Mouse (Mus musculus) midbrain, embryonic 11.5 days (tissue): ENCODE results near the gene Tanc1. TPM values are rescaled to one million over a fixed set of nuclear protein-coding genes. Genes with fewer than 3 reads are reported as not detected.
A peak's percentile ranks its signal among the peaks of the same experiment; 100 is the strongest.

Experiments
- ATAC-seq: fragments of 200-750 bp; cut with Nextera tagmentation; 2 replicates; pipeline ENCODE4 v1.8.0; 2017; ENCODE audit warnings: moderate TSS enrichment, moderate library complexity; ENCODE audit not compliant: low FRiP score
- DNase-seq: peaks from one replicate; pipeline ENCODE4 v3.0.0; 2015; ENCODE audit warnings: low spot score; ENCODE audit errors: missing footprints
- H3K27ac ChIP-seq: fragments of 300-500 bp; sonication (generic); 2 replicates; pipeline ENCODE4 v1.5.1; 2014; ENCODE audit warnings: low read depth, low read length
- H3K27me3 ChIP-seq: fragments of 300-500 bp; sonication (generic); 2 replicates; pipeline ENCODE4 v1.6.1; 2014; ENCODE audit warnings: mild to moderate bottlenecking, low read length, moderate library complexity, mixed read lengths; ENCODE audit not compliant: control insufficient read depth, insufficient read depth
- H3K36me3 ChIP-seq: fragments of 300-500 bp; sonication (generic); 2 replicates; pipeline ENCODE4 v1.6.1; 2014; ENCODE audit warnings: mild to moderate bottlenecking, low read length, moderate library complexity, mixed read lengths; ENCODE audit not compliant: control insufficient read depth, insufficient read depth
- H3K4me1 ChIP-seq: fragments of 300-500 bp; sonication (generic); 2 replicates; pipeline ENCODE4 v1.6.1; 2014; ENCODE audit warnings: low read length; ENCODE audit not compliant: control insufficient read depth, insufficient read depth
- H3K4me2 ChIP-seq: fragments of 300-500 bp; sonication (generic); 2 replicates; pipeline ENCODE4 v1.6.1; 2014; ENCODE audit warnings: mild to moderate bottlenecking, moderate library complexity
- H3K4me3 ChIP-seq: fragments of 300-500 bp; sonication (generic); 2 replicates; pipeline ENCODE4 v1.5.1; 2014; ENCODE audit warnings: low read depth, low read length
- H3K9ac ChIP-seq: fragments of 300-500 bp; sonication (generic); 2 replicates; pipeline ENCODE4 v1.6.1; 2014; ENCODE audit warnings: low read length
- H3K9me3 ChIP-seq: fragments of 300-500 bp; sonication (generic); 2 replicates; pipeline ENCODE4 v1.6.1; 2016; ENCODE audit warnings: low read length; ENCODE audit not compliant: control insufficient read depth
- WGBS: fragments of 180-500 bp; shearing (Covaris S2); extraction: QIAGEN DNeasy Blood & Tissue Kit; methylation state at CpG from one replicate; pipeline ENCODE4 v1.1.7; 2014; 5-methylcytosine and 5-hydroxymethylcytosine counted together
- polyA plus RNA-seq: library from polyadenylated mRNA; unstranded; fragments of >200 nt; fragmentation: Nextera tagmentation; extraction: Ambion mirVana; gene quantifications from 2 replicates; pipeline ENCODE4 v1.2.1, GENCODE M21; 2014

Gene Tanc1
- polyA plus RNA-seq, 1 experiment from 2014 or later, result 6.7 TPM

DNA sequence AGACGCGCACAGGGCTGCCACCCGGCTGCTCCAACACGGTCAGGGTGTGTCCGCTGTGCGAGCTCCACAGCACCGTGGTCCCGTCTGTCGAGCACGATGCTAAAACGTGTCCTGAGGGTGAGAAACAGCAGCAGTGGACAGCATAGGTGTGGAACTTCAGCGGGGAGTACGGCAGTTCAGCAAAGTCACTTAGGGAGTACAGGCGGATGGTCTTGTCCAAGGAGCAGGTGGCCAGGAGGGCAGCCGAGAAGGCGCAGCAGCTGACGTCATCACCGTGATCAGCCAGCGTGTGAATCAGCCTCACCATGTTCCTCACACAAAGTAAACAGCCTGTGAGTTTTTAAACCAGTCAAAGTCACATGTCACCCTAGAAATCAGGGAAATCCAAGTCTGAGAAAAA is 266.4 kb downstream of the Tanc1 start:
- no peaks in the 10 kb centered on the region for H3K9me3 ChIP-seq
- H3K4me3 ChIP-seq, result no peak overlapping the region
- no peaks in the 10 kb centered on the region for H3K27me3 ChIP-seq

DNA sequence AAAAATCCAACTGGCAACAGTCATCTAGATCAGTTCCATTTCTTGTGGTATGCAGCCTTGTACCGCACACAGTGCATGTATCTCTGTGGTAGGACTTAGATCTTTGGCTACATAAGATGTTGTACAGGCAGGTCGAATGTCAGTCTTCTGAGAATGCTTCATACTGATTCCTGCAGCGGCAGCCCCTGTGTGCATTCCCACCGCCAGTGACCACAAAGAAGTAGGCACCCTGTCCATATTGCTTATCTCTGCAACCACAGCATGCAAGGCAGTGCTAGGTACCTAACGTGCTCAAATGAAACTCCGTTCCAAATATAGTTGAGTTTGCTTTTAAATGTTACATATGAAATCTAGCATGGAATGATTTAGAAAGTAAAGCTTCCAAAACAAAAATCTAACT is 269.6 kb downstream of the Tanc1 start:
- 0 out of 2 replicates have a peak, but pooled peaks cover 3% of the 10 kb centered on the region for H3K4me1 ChIP-seq
- 83% methylated on average over 6 of the region's 6 CpGs for WGBS
- no peak for DNase-seq
- H3K27me3 ChIP-seq, result no peaks in the 10 kb centered on the region
- H3K36me3 ChIP-seq, result no peaks in the 10 kb centered on the region
- H3K9me3 ChIP-seq, result no peaks in the 10 kb centered on the region
- no peak for ATAC-seq
- peak overlapping the region; percentile 86; the same call in 1 of the 2 replicates for H3K4me2 ChIP-seq
- no peak overlapping the region; the same call in 1 of the 2 replicates for H3K9ac ChIP-seq
- H3K4me3 ChIP-seq, result peak overlapping the region; percentile 67; the same call in 1 of the 2 replicates
- no peak overlapping the region for H3K27ac ChIP-seq

More for the DNA sequence above, 266.4 kb downstream of the Tanc1 start:
- no peak overlapping the region for H3K4me2 ChIP-seq
- H3K9ac ChIP-seq, result no peak overlapping the region
- H3K27ac ChIP-seq, result no peak overlapping the region
- 0 out of 2 replicates have a peak, but pooled peaks cover 3% of the 10 kb centered on the region for H3K4me1 ChIP-seq
- no peak for DNase-seq
- 86% methylated on average over 19 of the region's 19 CpGs for WGBS
- no peaks in the 10 kb centered on the region for H3K36me3 ChIP-seq
- no peak for ATAC-seq

GRCm38 (mm10) chr2:59881831-59882741 is 270.2 kb downstream of the Tanc1 start, which contains the start of gene Wdsub1:
TSS of gene Wdsub1 (minus strand) at chr2:59882591.
- peak; percentile 98 for ATAC-seq
- Histone ChIP-seq H3K9me3 (no peaks in the 10 kb centered on the region), H3K36me3 (no peaks in the 10 kb centered on the region), H3K27ac (no peak within 1 kb of the TSS), H3K4me1 (0 out of 2 replicates have a peak, but pooled peaks cover 3% of the 10 kb centered on the region), H3K27me3 (no peaks in the 10 kb centered on the region), H3K9ac (peak within 1 kb of the TSS; percentile 66), H3K4me2 (peak within 1 kb of the TSS; percentile 86), H3K4me3 (peak within 1 kb of the TSS; percentile 67)
- 6% methylated on average over 57 of the region's 57 CpGs for WGBS
- peak; percentile 99 for DNase-seq

GRCm38 (mm10) chr2:59882742-59883281 is 271.0 kb downstream of the Tanc1 start:
- H3K9me3 ChIP-seq, result no peaks in the 10 kb centered on the region
- peak overlapping the region; percentile 86 for H3K4me2 ChIP-seq
- no peak overlapping the region for H3K27ac ChIP-seq
- H3K4me1 ChIP-seq, result 0 out of 2 replicates have a peak, but pooled peaks cover 3% of the 10 kb centered on the region
- peak; percentile 45 for ATAC-seq
- no peak overlapping the region for H3K9ac ChIP-seq
- H3K36me3 ChIP-seq, result no peaks in the 10 kb centered on the region
- 70% methylated on average over 8 of the region's 8 CpGs for WGBS
- H3K4me3 ChIP-seq, result peak overlapping the region; percentile 67
- DNase-seq, result peak; percentile 87
- no peaks in the 10 kb centered on the region for H3K27me3 ChIP-seq

GRCm38 (mm10) chr2:59889699-59890098 is 277.9 kb downstream of the Tanc1 start:
- DNase-seq (no peak), ATAC-seq (no peak)
- no peak overlapping the region for H3K9ac ChIP-seq
- no peaks in the 10 kb centered on the region for H3K27me3 ChIP-seq
- 90% methylated on average over 6 of the region's 6 CpGs for WGBS
- H3K4me1 ChIP-seq, result no peaks in the 10 kb centered on the region
- H3K27ac ChIP-seq, result no peak overlapping the region
- no peak overlapping the region for H3K4me2 ChIP-seq
- no peaks in the 10 kb centered on the region for H3K36me3 ChIP-seq
- no peaks in the 10 kb centered on the region for H3K9me3 ChIP-seq
- no peak overlapping the region for H3K4me3 ChIP-seq

Other genes starting within 250 kb of the Tanc1 start
- gene Dapl1, start 127.4 kb upstream of the Tanc1 start, polyA plus RNA-seq, result 0.42 TPM in 1 of 2 replicates, not detected in the other